Mouse (Mus musculus) testis, adult 2 months (tissue): ENCODE results near the gene Ercc1.

Source experiments
- CTCF ChIP-seq: fragments of 200-500 bp; IDR thresholded peaks from 2 replicates; pipeline ENCODE4 v1.5.1; 2012; ENCODE audit warnings: low read depth, mild to moderate bottlenecking, inconsistent platforms, low read length, moderate library complexity; ENCODE audit not compliant: control insufficient read depth, insufficient read depth, insufficient replicate concordance
- POLR2A ChIP-seq: fragments of 200-500 bp; IDR thresholded peaks from 2 replicates; pipeline ENCODE4 v1.6.1; 2012; ENCODE audit warnings: low read depth, mild to moderate bottlenecking, inconsistent platforms, low read length, moderate library complexity; ENCODE audit not compliant: control insufficient read depth

DNA sequence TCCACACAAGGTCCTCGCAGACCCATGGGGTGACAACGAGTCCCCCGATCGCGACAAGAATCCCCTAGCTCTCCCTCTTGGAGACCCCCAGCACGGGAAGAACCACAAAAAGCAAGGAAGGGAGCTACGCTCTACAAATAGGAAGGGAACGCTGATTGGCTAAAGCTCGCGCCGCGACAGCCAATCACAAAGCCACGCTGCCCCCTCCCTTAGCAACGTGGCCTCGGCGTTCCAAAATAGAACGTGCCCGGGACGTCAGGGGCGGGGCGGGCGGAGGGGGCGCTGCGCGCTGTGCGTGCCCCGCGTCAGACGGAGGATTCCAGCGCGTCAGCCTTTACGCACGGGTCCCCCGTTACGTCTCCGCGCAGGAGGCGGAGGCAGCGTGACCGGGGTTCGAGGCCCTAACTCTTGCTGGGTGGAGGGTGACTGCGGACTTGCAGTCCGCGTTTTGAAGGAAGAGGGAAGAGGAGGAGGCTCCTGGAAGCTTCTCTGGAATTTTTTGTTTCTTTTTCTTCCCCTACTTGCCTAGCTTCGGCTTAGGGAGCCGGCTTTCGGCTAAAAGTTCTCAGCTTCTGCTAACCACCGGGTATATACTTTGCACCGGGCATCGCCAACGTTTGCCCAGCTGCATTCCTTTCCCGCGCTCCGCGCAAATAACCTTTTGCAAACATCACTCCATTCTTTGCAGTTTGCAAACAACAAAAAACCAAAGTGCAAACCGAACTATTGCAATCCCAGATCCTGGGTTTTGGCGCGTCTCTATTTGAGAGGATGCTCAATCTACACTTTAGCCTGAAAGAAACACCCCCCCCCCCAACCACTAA lies 35.9 kb upstream of the Ercc1 start:
- TF ChIP-seq CTCF: no peak
- no peak for TF ChIP-seq POLR2A
